Mouse (Mus musculus): ENCODE data around the gene Ntm.

The Ntm gene

DNA sequence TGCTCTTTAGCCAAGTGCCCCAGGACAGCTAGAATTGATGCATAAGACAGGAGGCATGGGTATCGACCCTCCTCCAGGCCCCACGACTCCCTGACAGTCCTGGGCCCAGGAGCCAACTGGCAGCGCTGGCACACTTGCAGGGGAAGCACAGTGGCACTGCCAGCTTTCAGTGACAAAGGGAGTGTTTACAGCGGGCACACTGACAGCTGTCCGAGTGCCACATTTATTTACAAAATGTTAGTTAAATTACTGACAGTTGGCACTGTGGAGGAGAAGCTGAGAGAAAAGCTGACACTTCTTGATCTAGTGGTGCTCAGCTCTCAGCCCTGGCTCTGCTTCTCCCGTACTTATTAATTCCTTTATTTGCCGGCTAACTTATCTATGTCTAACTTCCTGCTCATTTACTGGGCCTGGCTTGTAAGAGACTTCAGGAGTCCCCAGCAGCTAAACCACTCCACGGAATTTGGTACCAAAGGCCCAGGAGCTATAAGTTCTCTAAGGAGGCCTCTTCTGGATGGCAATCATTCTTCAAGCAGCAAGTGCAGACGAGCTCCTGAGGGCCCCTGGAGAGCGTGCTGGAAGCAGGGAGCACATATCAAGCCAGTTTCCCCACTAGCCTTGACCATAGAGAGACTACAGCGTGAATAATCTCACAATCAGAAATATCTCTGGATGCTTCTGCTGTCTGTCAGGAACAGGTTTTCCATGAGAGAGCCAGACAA lies 572.0 kb downstream of the Ntm start:
- DNase-seq: peak; percentile 91

DNA sequence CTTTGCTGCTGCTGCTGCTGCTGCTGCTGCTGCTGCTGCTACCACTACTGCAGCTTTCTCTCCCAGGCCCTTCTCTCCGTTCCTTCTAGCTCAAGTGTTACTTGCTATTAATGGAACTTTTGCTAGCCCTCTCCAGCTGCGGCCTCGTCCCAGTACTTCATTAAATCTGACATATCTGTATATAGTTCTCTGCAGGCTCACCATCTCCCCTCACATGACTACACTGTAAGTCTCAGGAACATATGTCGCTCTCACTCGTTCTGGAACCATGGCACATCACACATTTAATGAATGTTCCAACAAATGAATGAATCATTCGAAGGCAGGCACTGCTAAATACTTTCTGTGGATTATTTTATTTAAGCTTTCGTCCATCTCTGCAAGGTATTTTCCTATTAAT lies 573.7 kb downstream of the Ntm start:
- DNase-seq: no peak

DNA sequence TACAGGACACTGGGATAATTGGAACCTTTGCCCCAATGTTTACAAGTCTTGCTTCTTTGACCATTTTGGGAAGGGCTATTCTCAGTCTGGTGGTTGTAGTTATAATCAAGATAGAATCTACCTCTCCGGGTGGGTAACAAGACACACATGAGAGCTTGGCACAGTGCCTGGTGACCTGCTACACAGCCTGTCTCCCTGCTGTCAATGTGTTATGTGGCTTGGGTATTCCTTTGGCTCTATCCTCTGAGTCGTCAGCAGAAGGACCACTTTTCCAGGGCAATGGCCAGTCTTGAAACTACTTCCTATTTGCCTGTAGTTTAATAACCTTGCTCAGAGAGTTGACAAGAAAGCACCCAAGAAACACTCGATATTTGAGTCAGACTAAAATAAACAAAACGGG lies 575.8 kb downstream of the Ntm start:
- DNase-seq: peak; percentile 66

GRCm38 (mm10) chr9:29377172-29378002 lies 585.6 kb downstream of the Ntm start:
- DNase-seq: no peak

DNA sequence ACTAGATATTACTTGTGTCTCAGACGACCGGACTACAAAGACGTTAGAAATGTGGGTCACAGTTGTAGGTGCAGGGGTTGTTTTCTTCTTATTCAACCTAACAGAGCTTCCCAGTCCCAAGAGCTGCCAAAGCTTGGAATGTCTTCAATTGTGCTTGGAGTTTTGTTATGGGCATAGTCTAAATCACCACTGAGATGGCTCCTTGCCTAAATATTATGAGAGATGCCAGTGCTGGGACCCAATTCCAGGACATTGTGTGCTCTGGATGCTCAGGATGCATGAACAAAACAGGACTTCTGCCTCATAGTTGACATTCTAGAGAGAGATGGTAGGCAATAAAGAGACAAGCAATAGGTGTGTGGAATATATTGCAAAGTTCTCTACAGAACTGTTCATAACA lies 591.6 kb downstream of the Ntm start:
- peak; percentile 54 for DNase-seq

- no peak for DNase-seq
Observed at GRCm38 (mm10) chr9:29369621-29370020, 593.3 kb downstream of the Ntm start.

- no peak for DNase-seq
Observed at GRCm38 (mm10) chr9:29368291-29368690, 594.6 kb downstream of the Ntm start.

DNA sequence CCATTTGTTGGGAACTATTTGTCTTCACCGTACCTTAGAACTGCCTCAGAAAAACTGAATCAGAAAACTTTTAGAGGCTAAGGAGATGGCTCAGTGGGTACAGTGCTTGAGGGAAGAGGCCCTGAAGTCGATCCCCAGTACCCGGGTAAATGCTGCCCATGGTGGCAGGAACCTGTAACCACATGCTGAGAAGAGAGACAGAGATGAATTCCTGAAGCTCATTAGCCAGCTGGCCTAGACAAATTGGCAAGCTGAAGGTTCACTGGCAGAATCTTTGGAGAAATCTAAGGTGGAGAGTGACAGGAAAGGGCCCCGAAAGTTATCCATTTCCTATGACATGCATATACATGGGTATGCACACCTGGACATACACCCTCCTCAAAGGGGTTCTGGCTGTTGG lies 605.1 kb downstream of the Ntm start:
- DNase-seq: peak; percentile 67

DNA sequence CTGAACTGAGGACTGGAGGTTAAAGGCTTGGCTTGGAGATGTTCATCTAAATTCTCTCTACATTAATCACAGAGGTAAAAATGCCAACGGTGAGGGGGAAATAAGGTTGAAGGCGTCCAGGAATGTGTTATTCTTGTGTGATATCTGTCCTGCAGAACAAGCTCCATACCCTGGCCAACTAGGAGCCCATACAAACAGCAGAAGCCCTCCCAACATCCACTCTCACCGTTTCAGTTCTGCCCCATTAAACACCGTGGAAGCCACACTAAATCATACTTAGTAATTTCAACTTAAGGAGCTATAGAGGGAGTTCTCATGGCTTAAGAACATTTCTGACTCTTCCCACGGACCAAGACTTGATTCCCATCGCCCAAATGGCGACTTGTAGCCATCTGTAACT lies 620.6 kb downstream of the Ntm start:
- DNase-seq: no peak

DNA sequence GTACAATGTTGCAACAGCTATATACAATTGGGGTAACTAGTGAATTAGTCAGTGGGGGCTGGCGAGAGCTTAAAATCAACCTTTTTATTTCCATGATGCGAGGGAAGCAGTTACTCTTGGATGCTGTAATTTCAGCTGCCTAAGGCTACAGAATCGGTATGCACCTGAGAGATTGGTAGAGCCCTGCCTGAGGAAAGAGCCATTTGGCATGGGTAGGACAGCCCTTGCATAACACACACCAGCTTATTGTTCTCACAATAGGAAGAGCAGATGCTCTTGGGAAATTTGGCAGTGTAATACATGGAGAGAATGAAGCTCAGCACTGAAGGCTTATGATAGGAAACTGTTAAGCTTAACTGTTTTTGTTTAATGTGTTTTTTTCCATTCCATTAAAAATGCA lies 621.6 kb downstream of the Ntm start:
- peak; percentile 88 for DNase-seq

DNA sequence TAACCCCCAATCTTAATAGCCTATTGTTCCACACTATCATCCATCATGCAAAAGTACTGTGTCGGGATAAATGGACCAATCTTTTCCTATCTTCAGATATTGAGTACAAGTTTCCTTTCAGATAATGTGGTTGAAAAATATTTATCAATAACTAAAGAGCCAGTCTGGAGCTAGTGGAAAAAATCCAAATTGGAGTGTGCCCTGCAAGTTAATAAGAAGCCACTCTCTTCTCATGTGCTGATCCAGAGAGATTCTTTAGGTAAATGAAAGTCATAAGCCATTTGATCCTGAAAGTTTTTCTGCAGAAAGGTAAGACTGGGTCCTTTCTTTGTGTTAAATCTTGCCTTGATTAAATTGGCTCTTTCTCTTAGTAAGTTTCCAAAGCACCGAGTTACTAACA lies 627.3 kb downstream of the Ntm start:
- no peak for DNase-seq

DNA sequence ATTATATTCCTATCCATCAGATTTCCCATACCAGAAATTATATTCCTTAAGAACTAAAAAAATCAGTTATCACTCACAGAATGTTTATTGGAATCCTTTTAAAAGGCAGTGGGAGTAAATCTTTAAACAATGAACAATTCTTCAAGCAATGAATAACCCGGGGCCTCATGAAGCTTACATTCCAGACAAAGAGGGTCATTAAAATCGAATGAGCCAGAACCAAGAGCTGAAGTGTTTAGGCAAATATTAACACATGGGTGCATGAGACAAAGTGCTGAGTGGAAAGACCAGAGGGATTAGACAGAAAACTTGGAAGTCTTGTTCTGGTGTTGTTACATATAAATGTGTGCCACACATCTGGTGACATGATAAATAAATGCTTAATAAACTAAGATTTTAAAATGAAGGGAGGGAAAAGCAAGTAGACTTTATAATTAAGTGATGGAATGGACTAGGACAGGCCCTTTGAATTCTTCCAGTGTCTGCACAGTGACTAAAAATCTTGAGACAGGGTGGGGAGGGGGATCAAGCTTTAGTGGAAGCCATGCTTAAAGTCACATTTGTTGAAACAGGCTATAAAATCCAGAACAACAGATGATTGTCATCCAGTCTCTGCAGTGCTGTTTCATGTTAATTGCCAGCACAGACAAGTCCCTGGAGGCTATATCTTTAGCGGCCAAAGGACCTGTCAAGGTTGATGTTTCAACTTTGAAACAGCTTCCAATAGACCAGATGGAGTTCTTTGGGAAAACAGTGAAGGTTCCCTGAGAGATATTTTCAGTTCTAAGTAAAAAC lies 630.4 kb downstream of the Ntm start:
- DNase-seq: peak; percentile 52

- DNase-seq: no peak
Observed at GRCm38 (mm10) chr9:29330486-29330885, 632.5 kb downstream of the Ntm start.

DNA sequence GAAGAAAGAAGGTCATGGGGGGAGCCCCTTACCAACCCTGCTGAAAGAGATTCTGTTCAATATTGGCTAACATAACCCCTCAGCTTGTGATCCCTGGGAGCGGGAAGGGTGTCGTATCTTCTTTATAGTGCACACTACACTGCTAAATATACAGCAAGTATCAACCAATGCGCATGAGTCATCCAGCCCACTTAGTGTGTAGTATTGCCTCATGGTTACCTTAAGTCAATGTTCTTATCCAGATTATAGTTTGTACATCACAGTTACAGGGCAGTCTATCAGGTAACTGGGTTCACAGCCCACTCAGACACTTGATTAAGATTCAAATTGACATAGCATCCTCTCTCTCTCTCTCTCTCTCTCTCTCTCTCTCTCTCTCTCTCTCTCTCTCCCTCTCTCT lies 636.7 kb downstream of the Ntm start:
- no peak for DNase-seq

DNA sequence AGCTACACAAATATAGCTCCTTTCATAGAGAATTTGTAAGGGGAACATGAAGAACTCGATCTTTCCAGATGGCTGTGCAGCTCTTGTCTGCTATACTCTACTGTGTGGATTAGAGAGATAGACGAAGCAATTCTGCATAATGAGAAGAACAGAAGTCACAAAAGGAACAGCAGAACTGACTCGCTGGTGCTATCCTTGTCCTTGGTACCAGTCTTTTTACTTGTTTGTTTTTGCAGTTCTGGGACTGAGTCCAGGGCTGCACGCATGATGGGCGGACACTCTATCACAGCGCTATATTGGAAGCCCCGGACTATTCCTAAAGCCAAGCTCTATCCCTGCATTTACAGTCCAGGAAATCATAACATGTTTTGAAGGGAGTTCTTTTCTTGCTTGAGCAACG lies 637.8 kb downstream of the Ntm start:
- DNase-seq: no peak

DNA sequence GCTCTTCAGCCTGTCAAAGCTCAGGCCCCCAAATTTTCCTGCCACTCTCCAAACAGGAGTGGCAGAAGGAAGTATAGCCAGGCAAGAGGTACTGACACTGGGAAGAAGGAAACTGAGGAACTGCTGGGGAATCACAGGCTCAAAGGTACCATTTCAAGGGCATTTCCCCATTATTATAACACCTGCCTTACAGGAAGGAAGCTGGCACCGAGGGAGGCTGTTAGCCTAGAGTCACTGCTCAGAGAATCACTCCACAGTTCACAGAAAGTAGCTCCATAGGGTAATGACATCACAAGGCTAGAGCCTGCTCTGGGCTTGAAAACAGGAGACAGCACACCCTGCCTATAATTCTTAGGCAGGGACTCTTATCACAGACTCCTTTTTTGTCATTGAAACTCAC lies 643.7 kb downstream of the Ntm start:
- no peak for DNase-seq

DNA sequence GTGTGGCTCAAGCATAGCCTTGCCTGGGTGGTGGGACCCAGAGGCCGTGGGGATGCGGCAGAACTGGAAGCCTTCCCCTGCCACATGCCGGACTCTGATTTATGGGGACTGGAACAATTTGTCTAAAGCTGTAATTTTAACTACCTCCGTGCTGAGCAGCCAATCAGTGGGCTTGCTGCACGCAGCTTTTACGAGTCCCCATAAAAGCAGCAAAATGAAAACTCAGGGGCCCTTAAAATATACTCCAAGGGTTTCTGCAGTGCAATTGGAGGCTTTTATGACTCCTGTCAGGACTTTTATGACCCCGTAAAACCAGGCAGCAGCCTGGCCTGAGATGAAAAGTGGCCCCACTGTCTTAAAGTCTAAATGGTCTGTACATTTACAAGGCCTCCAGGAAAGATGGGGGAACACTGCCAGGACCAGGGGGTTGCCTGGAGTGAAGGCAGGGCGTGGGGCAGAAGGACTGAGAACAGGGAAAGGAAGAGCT lies 644.2 kb downstream of the Ntm start:
- DNase-seq: no peak

GRCm38 (mm10) chr9:29317623-29318022 lies 645.3 kb downstream of the Ntm start:
- no peak for DNase-seq

DNA sequence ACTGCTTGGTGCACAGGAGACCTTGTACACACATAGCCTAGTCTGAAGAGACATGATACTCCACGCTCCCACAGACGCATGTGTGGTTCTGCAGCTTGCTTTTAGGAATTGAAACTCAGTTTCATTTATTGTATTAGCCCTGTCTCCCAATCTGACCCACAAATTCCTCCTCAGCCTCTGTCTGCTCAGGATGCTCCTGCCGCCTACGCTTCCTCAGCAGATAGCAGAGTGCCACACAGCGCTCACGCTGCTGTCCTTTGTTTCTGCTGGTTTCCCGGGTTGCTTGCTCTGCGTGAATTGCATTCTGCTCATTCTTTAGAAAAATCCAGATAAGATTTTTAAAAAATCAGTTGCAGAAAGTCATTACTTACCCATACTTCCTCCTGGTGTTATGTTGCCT lies 647.1 kb downstream of the Ntm start:
- DNase-seq: peak; percentile 51

- DNase-seq: peak; percentile 67
Observed at GRCm38 (mm10) chr9:29306961-29307360, 656.0 kb downstream of the Ntm start.

DNA sequence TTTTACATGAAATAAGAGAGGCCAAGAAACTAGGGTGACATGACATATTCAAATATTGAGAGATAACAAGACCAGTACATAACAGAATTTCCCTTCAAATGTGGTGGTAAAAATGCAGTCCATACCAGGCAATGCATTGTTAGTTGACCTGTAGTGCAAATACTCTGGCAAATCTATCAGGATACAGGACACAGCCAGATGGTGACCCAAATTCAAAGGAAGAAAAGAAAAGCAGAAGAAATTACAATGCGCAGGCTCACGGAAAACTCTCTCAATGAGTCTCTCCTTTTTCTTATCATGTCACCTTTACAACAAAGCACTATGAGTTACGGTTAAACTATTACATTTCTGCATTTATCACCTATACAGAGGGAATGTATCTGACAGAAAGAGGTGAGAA lies 664.6 kb downstream of the Ntm start:
- peak; percentile 50 for DNase-seq

DNA sequence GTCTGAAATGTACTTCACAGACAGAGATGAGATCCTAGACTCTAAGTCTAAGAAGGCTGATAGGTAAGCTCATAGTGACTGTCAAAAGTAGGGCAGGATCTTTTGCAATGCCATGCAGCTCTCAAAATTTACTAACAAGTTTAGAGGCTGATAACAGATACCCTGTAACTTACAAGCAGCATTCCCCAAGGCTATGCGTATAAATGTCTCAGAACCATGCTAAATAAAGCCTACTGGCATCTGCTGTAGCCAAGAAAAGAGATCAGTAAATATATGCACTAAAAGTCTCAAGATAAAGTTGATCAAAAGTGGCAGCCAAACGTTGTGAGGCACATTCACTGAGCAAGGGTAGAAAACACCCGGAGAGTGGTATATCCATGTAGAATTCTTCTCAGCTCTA lies 666.2 kb downstream of the Ntm start:
- DNase-seq: no peak

GRCm38 (mm10) chr9:29288003-29288704 lies 674.8 kb downstream of the Ntm start:
- DNase-seq: peak; percentile 29
